Mouse (Mus musculus) heart, adult 2 months (tissue): Measurements from ENCODE around the gene Arg2. TPM values are rescaled to one million over a fixed set of nuclear protein-coding genes. Genes with fewer than 3 reads are reported as not detected.

ENCODE experiments used
- DNase-seq, 2 experiments: peaks; one replicate each; pipeline ENCODE4 v3.0.0; 2021
- H3K27ac ChIP-seq: fragments of 200-600 bp; 2 replicates; pipeline ENCODE4 v1.8.1; 2022
- H3K27me3 ChIP-seq: fragments of 200-500 bp; 2 replicates; pipeline ENCODE4 v1.6.1; 2012; ENCODE audit warnings: mild to moderate bottlenecking, low read length, inconsistent platforms, mixed read lengths; ENCODE audit not compliant: control insufficient read depth, insufficient read depth
- H3K36me3 ChIP-seq: fragments of 200-500 bp; 2 replicates; pipeline ENCODE4 v1.6.1; 2012; ENCODE audit warnings: low read length, inconsistent platforms; ENCODE audit not compliant: control insufficient read depth, insufficient read depth
- H3K4me1 ChIP-seq: fragments of 200-500 bp; 2 replicates; pipeline ENCODE4 v1.6.1; 2011; ENCODE audit warnings: low read length; ENCODE audit not compliant: control insufficient read depth, insufficient read depth
- H3K4me3 ChIP-seq: fragments of 200-600 bp; 2 replicates; pipeline ENCODE4 v1.8.1; 2022
- H3K79me2 ChIP-seq: fragments of 200-500 bp; replicated peaks from 2 replicates; pipeline ENCODE4 v1.6.1; 2012; ENCODE audit warnings: mild to moderate bottlenecking, inconsistent platforms, low read length, moderate library complexity, mixed read lengths; ENCODE audit not compliant: control insufficient read depth, insufficient read depth
- H3K9ac ChIP-seq: fragments of 200-500 bp; 2 replicates; pipeline ENCODE4 v1.6.1; 2012; ENCODE audit warnings: low read depth, mild to moderate bottlenecking, control low read depth, inconsistent platforms, low read length, mixed read lengths
- CTCF ChIP-seq: fragments of 200-600 bp; IDR thresholded peaks from 2 replicates; pipeline ENCODE4 v1.8.1; 2022; ENCODE audit warnings: antibody characterized with exemption, mild to moderate bottlenecking, moderate library complexity
- EP300 ChIP-seq: fragments of 200-500 bp; IDR thresholded peaks from 2 replicates; pipeline ENCODE4 v1.6.1; 2011; ENCODE audit warnings: low read depth, low read length, control low read depth; ENCODE audit not compliant: insufficient read depth
- POLR2A ChIP-seq: fragments of 200-500 bp; IDR thresholded peaks from 2 replicates; pipeline ENCODE4 v1.6.1; 2011; ENCODE audit warnings: mild to moderate bottlenecking, low read depth, low read length, control low read depth; ENCODE audit not compliant: insufficient read depth
- WGBS: fragments of 180-500 bp; shearing (Covaris S2); methylation state at CpG from one replicate; pipeline ENCODE4 v1.1.7; 2018; 5-methylcytosine and 5-hydroxymethylcytosine counted together
- intact Hi-C: fragments of 180-260 bp; cut with DNase I; formaldehyde crosslinking; loops from one replicate; pipeline ENCODE4 v1.15.1; 2025
- polyA plus RNA-seq: library from polyadenylated mRNA; depleted of rRNA; stranded (reverse); fragments of >200 nt; gene quantifications from 2 replicates; pipeline ENCODE4 v1.2.3, GENCODE M21; 2012
- total RNA-seq, 2 experiments: library from RNA; stranded (reverse); gene quantifications; 2 replicates each; pipeline ENCODE4 v1.2.3; 2021

Arg2 gene
- total and polyA plus RNA-seq, 3 experiments: 0.16 TPM; not detected in 2

- 33% methylated on average over 8 of the region's 8 CpGs for WGBS
- Histone ChIP-seq H3K4me3 (no peak overlapping the region), H3K79me2 (no peaks in the 10 kb centered on the region), H3K9ac (no peak overlapping the region), H3K36me3 (no peaks in the 10 kb centered on the region), H3K4me1 (no peaks in the 10 kb centered on the region), H3K27ac (no peak overlapping the region), H3K27me3 (peaks cover 10% of the 10 kb centered on the region)
- no peak for TF ChIP-seq EP300
- no peak for TF ChIP-seq CTCF
- no peak for TF ChIP-seq POLR2A
- no peak for DNase-seq
- intact Hi-C loops: no loop called here
Measured at GRCm38 (mm10) chr12:79134676-79135075, 4.1 kb downstream of the Arg2 start.

DNA sequence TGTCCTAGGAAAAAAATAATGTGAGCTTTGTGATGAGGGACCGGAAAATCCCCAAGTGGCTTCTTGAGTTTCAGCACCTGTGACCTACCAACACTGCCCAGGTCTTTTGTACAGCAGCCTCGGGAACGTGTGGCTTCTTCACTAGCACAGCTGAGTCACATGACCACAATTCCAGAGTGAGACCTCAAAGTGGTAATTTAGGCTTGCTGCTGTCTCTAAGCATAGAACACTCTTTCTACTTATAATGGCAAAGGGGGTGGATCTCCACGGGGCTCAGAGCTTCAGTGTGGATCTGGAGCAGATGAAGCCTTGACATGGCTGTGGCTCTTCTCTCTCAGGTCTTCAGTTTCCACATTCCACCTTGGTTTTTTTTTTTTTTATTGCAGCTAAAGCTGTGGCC is 4.5 kb downstream of the Arg2 start:
- DNase-seq: no peak
- Histone ChIP-seq H3K9ac (no peak overlapping the region), H3K27ac (no peak overlapping the region), H3K4me3 (no peak overlapping the region), H3K4me1 (no peaks in the 10 kb centered on the region), H3K27me3 (peaks cover 10% of the 10 kb centered on the region), H3K79me2 (no peaks in the 10 kb centered on the region), H3K36me3 (no peaks in the 10 kb centered on the region)
- WGBS: 33% methylated on average over 4 of the region's 4 CpGs
- intact Hi-C loops: no loop called here
- no peak for TF ChIP-seq CTCF
- no peak for TF ChIP-seq EP300
- TF ChIP-seq POLR2A: no peak

DNA sequence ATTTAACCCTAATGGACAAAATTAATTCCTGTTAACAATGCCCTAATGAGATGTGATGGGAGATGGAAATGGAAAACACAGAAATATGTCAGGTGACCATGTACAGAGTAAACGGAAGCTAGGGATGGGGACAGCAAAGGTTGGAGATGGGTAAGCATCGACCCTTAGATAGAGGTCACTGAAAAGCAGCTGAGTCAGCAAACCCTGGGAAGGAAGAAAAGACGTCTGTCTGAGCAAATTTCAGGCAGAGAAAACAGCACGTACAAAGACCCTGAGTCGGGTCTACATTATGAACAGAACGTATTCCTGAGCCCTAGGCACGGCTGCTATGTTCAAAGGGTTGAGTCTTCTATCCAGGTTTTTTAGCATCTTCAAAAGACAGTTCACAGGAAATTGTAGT is 6.4 kb downstream of the Arg2 start:
- intact Hi-C loops: no loop called here

GRCm38 (mm10) chr12:79138999-79139398 is 8.4 kb downstream of the Arg2 start:
- no peaks in the 10 kb centered on the region for H3K4me1 ChIP-seq
- H3K27me3 ChIP-seq: no peaks in the 10 kb centered on the region
- H3K36me3 ChIP-seq: no peaks in the 10 kb centered on the region
- no peak overlapping the region for H3K27ac ChIP-seq
- H3K4me3 ChIP-seq: no peak overlapping the region
- intact Hi-C loops: no loop called here
- no peak for DNase-seq
- TF ChIP-seq CTCF (no peak), EP300 (no peak), POLR2A (no peak)
- H3K79me2 ChIP-seq: no peaks in the 10 kb centered on the region
- no peak overlapping the region for H3K9ac ChIP-seq

More for the DNA sequence above, 6.4 kb downstream of the Arg2 start:
- Histone ChIP-seq H3K79me2 (no peaks in the 10 kb centered on the region), H3K4me3 (no peak overlapping the region), H3K9ac (no peak overlapping the region), H3K27ac (no peak overlapping the region), H3K4me1 (no peaks in the 10 kb centered on the region), H3K36me3 (no peaks in the 10 kb centered on the region), H3K27me3 (peaks cover 4% of the 10 kb centered on the region)
- no peak for DNase-seq
- 81% methylated on average over 7 of the region's 7 CpGs for WGBS
- TF ChIP-seq CTCF (no peak), POLR2A (no peak), EP300 (no peak)

DNA sequence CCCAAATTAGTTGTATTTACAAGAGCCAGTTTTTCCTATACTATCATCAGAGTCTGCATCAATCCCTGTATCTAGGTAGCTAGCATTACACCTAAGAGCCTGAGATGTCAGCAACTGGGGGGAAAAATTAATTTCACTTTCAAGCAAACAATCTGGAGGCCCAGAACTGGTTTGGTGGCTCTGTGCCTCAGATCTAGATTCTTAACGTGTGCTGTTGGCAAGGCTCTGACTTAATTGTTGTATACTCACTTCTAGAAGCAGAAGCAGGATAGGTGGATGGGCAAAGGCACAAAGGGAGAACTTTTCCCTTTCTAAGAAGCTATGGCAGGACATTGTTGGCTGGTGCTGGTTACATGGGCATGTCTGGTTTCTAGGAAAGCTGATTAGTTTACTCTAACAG is 8.8 kb downstream of the Arg2 start:
- no peaks in the 10 kb centered on the region for H3K27me3 ChIP-seq
- no peak overlapping the region for H3K9ac ChIP-seq
- H3K4me3 ChIP-seq: no peak overlapping the region
- DNase-seq: no peak
- no peaks in the 10 kb centered on the region for H3K36me3 ChIP-seq
- H3K79me2 ChIP-seq: no peaks in the 10 kb centered on the region
- intact Hi-C loops: no loop called here
- H3K4me1 ChIP-seq: no peaks in the 10 kb centered on the region
- 31% methylated on average over 1 of the region's 1 CpGs for WGBS
- no peak overlapping the region for H3K27ac ChIP-seq
- no peak for TF ChIP-seq EP300
- TF ChIP-seq POLR2A: no peak
- no peak for TF ChIP-seq CTCF

DNA sequence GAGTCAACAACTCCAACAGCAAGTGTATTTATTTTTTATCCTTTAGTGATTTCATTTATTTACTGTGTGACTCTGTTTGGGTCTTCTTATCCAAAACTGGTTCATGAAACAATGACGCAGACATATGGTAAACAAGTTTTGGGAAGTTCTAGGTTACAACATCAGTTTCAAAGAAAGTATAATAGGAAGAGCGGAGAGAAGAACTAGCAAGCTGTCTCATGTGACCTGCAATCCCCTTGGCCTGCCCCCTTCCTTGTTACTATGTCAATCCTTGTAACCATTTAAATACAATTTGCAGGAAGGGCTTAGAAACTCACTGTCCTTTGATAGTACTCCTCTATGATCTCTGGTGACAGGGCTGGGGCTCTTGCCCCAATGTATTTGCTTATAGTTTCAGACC is 10.2 kb downstream of the Arg2 start:
- Histone ChIP-seq H3K27ac (no peak overlapping the region), H3K9ac (no peak overlapping the region), H3K27me3 (no peaks in the 10 kb centered on the region), H3K79me2 (no peaks in the 10 kb centered on the region), H3K4me3 (no peak overlapping the region), H3K36me3 (no peaks in the 10 kb centered on the region), H3K4me1 (no peaks in the 10 kb centered on the region)
- intact Hi-C loops: no loop called here
- TF ChIP-seq POLR2A (no peak), CTCF (no peak), EP300 (no peak)
- 84% methylated on average over 2 of the region's 2 CpGs for WGBS
- DNase-seq: no peak

- Histone ChIP-seq H3K27me3 (no peaks in the 10 kb centered on the region), H3K4me3 (no peak overlapping the region), H3K4me1 (no peaks in the 10 kb centered on the region), H3K79me2 (no peaks in the 10 kb centered on the region), H3K27ac (no peak overlapping the region), H3K36me3 (no peaks in the 10 kb centered on the region), H3K9ac (no peak overlapping the region)
- intact Hi-C loops: no loop called here
- no peak for TF ChIP-seq EP300
- TF ChIP-seq POLR2A: no peak
- TF ChIP-seq CTCF: no peak
- DNase-seq: no peak
Measured at GRCm38 (mm10) chr12:79141384-79141783, 10.8 kb downstream of the Arg2 start.
